Mouse (Mus musculus) cerebellum, adult 18-20 months (tissue): ENCODE measurements around the gene Doc2a.

Experiments
- DNase-seq, 2 experiments: peaks; one replicate each; pipeline ENCODE4 v3.0.0; 2021

Gene Doc2a

GRCm38 (mm10) chr7:126847116-126847420 is at the start of gene Doc2a:
TSS of gene Doc2a (plus strand) at chr7:126847416.
- DNase-seq: peak in 1 of 2 experiments; percentile 0

GRCm38 (mm10) chr7:126798127-126799049 is 48.8 kb upstream of the Doc2a start:
- DNase-seq: peak; percentile 51 to 53

GRCm38 (mm10) chr7:126799050-126799467 is 48.2 kb upstream of the Doc2a start:
- peak; percentile 96 to 99 for DNase-seq

- peak; percentile 74 to 80 for DNase-seq
Measured at GRCm38 (mm10) chr7:126799468-126800268, 47.5 kb upstream of the Doc2a start.

DNA sequence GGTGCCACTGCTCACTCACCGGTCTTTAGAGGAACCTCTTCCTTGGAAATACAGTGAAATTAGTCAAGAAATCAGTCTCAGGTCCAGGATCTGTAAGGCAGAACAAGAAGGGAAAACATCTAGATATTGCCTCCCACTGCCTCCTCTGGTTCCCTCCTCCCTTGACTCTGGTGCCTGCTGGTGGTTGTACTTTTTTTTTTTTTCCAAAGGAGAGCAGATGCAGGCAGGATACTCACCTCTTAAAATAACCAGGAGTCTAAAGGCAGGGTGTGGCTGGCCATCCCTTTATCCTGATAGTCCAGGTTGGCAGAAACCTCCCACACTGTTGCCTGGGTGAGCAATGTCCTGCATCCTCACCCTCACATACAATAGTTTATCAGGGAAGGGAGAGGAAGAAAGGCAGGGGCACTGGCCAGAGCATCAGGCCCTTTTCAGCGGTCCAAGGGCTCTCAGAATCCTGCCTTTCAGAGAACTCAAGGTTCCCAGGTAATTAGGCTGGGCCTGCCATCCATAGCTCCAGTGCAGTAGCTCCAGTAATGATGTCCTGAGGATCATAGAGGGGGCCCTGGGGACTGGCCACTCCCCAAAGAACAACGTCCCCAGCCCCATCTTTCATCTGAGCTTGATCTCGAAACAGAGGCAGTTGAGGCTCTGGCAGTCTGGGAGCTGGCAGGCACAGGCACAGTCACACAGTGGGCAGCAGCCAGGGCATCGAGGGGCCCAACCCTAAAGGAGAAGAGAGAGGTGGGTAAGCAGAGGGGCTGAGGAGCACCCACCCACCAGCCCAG is 46.8 kb upstream of the Doc2a start:
- DNase-seq: peak in 1 of 2 experiments; percentile 35

GRCm38 (mm10) chr7:126801057-126801422 is 46.2 kb upstream of the Doc2a start:
- no peak for DNase-seq

GRCm38 (mm10) chr7:126802134-126802889 is 44.9 kb upstream of the Doc2a start:
- no peak for DNase-seq

DNA sequence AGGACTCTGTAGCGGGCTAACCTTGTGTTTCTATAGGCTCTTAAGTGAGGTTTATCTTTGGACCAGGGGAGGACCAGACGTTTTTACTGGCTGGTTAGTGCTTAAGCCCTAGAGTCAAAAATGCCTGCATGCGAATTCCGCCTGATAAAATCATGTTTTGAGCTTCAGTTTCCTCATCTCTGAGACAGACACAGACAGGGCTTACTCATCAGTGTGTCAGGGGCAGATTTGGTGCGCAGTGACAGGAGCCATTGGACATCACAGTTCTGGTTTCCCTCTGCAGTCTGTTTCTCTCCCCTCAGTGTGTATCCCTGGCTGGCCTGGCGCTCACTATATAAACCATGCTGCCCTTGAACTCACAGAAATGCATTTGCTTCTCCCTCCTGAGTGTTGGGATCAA is 44.0 kb upstream of the Doc2a start:
- no peak for DNase-seq

GRCm38 (mm10) chr7:126803751-126804150 is 43.5 kb upstream of the Doc2a start:
- DNase-seq: no peak

DNA sequence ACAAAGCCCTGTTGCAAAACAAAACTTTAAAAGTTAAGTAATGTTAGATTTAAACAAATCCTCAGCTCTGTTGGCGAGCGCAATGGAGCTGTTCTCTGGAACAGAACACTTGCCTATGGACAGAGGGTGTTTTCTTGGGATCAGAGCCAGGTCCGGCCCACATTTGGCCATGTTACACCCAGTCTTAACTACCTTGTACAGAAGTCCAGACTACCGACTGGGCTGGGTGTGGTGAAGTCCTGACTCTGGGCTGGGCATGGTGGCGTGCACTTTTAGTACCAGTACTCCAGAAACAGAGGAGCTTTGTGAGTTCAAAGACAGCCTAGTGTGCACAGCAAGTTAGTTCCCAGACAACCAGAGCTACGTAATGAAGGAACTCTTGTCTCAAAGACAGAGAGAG is 40.3 kb upstream of the Doc2a start:
- DNase-seq: no peak

GRCm38 (mm10) chr7:126807405-126807804 is 39.8 kb upstream of the Doc2a start:
- no peak for DNase-seq

DNA sequence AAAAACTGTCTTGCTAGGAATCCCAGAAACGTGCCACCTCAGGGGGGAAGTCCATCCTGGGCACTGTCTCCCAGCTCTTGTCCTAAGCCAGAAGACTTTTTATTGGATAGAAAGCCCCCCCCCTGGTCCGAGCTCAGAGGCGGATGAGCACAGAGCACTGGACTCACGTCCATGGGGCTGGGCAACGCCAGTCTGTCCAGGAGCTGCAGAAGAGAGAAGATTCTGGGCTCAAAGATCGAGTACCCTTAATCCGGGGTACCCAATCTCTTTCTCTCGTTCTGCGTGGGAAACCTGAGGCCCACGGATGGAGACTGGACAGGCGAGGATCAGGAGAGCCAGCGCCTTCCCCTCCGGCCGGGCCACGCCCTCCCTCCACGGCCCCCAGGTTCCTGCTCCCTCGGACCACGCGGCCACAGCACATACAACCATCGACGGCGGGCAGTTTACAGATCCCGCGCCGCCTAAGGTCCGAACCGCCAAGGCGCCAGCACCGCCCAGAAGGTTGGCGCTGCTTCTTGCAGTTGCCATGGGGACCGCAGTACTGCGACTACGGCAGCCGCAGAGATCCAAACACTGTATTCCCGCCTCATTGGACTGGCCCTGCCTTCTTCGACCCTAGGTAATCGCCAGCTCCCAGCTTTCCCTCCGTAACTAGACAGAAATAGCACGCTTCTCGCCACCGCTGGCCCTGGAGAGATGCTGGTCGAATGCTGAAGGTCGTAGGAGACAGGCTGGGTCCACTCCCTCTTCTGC is 38.3 kb upstream of the Doc2a start:
- DNase-seq: peak; percentile 93 to 94

DNA sequence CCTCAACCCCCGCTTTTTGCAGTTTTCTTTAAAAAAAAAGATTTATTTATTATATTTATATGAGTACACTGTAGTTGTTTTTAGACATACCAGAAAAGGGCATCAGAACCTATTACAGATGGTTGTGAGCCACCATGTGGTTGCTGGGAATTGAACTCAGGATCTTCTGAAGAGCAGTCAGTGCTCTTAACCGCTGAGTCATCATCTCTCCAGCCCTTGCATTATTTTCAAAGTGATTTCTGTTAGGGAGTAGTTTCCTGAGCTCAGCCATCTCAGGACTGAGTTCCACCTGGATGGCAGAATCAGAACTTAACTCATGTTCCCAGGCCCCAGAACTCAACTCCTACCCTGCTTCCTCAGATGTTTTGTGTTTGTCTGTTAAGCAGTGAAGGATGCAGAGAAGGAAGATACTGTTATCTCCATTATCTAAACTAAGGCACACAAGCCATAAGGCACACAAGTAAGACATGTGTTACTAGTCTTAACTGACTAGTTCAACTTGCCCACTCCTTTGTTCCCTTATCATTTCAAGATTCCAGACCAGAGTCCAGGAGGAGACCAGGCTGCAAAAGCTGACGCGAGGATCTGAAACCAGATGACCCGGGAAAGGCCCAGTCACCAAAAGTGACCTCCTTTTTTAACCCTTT is 37.4 kb upstream of the Doc2a start:
- no peak for DNase-seq

- no peak for DNase-seq
Measured at GRCm38 (mm10) chr7:126815726-126816222, 31.4 kb upstream of the Doc2a start.

DNA sequence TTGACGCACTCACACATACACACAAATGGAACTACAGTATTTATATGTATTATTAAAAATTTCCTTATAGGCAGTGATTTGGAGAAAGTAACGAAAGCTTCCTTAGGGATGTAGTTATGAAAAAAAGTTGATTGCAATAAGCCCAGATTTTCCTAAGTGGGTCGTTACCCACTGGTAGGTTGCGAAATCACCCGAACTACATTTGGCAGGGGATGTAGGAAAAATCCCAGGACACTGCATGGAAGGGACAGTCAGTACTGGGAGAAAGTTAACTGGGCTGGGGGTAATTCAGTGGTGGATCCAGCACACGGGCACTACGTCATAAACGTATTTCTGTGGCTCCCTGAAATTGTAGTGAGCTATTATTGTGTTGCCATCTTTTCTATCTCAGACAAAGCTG is 30.7 kb upstream of the Doc2a start:
- DNase-seq: no peak

DNA sequence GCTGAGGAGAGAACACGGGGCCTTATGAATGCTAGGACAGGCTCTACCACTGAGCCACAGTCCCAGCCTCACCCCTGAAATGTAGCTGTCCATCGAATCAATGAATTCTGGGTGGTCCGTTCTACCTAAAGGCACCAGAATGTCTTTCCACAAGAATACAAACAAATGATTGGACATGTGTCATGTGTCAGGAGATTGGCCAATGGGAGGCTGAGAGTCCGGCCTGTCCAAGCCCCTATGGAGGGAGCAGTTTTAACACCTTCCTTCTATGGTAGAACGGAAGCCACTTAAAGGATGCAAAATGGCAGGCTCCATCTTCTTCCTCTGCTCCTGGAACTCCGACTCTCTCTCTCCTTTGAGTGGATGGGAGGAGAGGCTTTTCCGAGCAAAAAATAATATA is 29.6 kb upstream of the Doc2a start:
- no peak for DNase-seq

DNA sequence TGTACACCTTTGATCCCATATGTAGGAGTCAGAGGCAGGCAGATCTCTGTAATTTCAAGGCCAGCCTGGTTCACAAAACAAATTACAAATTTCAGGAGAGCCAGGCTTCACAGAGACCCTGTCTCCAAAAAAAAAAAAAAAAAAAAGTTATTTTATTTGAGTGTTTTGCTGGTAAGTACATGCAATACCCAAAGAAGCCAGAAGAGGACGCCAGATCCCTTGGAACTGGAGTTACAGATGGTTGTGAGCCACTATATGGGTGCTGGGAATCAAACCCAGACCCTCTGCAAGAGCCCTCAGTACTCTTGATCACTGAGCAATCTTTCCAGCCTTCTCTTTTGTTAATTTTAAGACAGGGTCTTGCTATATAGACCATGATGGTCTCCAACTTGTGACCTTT is 28.4 kb upstream of the Doc2a start:
- DNase-seq: peak in 1 of 2 experiments; percentile 6

DNA sequence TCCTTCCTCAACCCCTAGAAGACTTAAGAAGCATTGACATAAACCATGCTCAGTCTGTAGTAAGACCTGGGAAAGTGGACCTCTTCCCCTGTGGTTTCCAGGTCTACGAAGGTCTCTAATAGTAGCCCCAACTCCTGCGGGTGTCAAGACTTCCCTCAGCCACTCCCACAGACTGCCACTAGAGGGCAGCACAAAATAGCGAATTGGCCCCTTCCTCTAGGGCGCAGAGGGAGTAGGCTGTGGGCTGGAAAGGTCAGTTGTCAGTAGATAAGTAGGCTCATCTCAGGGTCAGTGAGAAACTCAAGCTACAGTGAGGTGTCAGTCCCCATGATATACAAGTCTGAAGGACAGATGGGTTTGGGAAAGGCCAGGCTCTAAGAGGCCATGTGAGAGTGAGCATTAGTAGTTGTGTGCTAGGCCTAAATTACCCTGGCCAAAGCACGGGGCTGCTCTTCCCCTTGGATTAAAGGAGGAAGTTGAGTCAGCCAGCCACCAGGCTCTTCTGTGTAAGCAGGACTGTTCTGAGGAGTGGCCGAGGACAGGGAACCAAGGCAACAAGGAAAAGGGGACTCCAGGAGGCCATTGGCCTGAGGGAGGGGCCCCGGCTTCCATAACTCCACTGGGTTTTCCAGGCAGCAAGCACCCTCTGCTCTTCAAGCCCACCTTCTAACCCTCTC is 25.2 kb upstream of the Doc2a start:
- DNase-seq: peak; percentile 92 to 94

- DNase-seq: peak; percentile 63 to 70
Measured at GRCm38 (mm10) chr7:126822741-126823140, 24.5 kb upstream of the Doc2a start.

DNA sequence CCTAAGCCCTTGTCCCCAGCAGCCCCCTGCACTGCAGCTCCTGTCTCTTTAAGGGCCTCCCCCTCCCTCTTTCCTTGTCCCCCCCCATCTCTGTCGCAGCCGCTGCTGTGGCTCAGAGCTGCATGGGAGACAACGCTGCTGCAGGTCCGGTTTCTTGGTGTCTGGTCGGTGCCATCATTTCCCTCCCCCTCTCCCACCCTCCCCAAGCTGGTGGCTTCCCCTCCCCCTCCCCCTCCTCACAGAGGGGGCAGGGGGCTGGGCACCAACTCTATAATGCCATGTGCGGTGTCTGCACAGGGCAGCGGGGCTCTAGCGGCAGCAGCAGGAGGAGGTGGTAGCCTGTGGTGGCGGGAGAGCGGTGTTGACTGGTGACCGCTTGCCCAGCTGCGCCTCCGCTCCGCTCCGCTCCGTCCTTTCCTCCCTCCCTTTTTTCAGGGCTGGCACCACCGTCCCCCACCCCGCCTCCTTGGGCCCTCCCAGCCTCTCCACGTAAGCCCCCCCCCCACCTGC is 24.0 kb upstream of the Doc2a start:
- peak; percentile 62 to 66 for DNase-seq
